Mouse (Mus musculus): ENCODE measurements around the gene Arpc5. TPM values are rescaled to one million over a fixed set of nuclear protein-coding genes. Genes with fewer than 3 reads are reported as not detected.

Arpc5 gene
- total RNA-seq, 2 experiments from 2014 or later = 74.2 to 173 TPM

DNA sequence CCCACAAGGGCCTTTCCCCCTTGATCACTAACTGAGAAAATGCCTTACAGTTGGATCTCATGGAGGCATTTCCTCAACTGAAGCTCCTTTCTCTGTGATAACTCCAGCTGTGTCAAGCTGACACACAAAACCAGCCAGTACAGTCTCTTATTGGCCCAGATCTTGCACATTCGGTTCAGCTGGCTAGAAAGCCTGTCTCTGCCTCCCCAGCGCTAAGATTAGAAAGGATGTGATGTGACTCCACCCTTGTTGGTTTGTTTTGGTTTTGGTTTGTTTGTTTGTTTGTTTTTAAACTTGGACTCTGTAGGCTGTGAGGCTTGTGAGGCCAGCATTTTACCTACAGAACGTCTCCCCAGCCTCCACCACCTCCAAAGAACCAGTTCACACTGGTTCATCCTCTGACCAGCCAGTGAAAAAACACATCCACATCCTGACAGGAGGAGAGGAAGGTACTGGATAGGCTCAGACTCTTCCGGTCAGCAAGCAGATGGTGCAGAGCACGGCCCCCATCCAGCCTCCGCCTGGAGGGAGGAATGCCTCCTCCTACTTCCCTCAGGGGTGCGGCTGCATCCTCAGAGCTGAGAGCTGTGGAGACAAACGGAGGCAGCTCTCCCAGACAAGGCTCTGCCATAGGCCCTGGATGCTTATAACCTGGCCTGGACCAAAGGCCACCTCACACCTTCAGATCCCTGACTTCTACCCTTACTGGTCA is 43.4 kb downstream of the Arpc5 start:
- no peak for ATAC-seq (replicated peaks; ENCODE audit: low FRiP score, poor library complexity, severe bottlenecking)

DNA sequence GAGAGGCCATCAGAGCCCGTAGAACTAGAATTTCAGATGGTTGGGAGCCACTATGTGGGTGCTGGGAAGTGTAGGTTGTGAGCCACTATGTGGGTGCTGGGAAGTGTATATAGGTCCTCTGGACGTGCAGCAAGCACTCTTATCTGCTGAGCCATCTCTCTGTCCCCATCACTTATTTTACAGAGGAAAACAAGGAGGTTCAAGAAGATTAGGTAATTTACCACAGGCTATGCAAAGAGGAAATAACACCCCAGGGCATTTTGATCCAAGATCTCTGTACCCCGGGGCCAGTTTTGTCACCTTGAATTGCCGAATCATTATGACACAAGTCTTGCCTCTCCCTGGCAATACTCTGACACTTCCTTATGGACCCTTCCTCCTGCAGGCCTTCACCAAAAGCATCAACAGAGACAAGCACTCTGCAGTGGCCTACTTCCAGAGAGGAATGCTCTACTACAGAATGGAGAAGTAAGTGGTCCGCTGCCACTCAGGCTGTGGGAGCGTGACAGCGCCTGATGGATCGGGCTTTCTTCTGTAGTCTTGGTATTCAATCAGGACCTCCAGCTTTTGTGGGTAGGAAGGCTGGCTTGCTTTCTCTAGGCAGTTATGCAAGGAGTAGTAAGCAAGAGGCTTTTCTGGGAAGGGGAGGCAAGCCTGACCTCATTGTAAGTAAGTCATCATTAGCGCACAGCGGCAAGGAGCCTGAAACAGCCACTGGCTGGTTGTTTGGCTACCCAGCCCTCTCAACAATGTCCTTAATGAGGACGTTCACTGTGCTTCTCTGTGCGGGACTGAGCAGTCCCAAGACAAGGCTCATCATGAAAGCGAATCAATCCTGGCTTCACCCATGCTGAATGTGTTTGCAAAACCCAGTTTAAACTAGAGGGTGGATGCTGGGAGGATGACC is 44.4 kb downstream of the Arpc5 start:
- ATAC-seq (replicated peaks; ENCODE audit: low FRiP score, poor library complexity, severe bottlenecking) = no peak

DNA sequence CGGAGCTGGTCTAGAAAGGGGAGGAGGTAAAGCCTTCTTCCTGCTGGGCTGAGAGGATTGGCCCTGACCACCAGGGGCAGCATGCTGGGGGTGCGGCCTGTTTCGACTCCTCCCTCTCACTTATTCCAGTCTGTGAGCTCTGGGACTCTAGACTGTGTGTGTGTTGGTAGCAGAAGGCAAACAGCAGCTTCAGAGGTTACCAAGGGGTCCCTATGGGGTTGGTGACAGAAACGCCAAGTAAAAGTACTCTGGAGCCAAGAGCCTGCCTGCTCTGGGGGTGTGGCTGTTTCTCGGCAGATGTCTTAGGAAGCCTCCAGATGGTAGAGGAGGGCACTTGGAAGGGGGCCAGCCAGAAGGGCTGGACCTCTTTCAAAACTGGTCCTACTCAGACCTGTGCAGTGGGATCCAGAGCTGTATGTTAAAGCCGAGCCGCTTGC is 48.9 kb downstream of the Arpc5 start:
- peak; percentile 75 for ATAC-seq (replicated peaks; ENCODE audit: low FRiP score, poor library complexity, severe bottlenecking)

DNA sequence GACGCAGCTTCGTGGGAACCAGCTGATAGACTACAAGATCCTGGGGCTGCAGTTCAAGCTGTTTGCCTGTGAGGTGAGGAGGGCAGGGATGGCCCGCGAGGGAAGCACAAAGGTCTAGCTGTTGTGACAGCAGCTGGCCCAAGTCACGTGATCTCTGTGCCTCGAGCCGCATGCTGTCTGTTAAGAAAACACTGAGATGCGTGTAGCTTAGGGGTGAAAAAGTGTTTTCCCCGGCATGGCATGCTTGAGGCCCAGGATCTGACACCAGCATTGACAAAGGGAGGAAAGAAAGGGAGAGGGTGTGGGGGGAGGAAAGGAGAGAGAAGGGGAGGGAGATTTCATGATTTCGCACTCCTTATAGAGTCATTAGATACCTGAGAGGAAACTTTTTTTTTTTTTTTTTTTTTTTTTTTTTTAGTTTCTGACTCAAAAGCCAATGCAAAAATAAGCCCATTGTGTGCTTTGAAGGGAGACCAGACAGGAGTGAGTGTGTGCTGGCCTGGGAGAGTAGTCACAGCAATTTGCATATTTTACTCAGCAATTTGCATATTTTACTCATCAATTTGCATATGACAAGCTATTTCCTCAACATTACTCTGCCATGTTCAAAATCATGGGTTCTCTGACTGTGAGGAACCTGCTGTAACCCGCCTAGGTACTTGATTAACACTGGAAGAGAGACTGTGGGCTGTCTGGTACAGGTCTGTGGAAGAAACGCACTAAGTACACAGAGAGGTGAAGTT is 50.9 kb downstream of the Arpc5 start:
- no peak for ATAC-seq (replicated peaks; ENCODE audit: low FRiP score, poor library complexity, severe bottlenecking)

DNA sequence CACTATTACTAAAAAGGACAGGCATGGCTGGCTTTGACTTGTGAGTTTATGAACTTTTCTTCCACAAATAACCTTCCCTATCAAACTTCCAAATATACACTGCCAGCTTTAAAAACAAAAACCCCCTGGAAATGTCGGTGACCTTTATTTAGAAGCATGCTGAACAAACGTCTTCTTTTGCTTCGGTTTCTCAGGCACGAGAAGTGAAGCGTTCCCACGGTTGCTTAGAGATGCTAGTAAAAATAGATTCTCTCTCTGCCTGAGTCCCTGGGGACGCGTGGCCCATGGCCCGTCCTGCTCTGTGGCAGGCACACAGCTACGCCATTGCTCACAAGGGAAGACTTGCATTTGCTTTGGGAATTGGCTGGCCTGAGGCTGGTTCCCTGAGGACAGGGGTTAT is 51.5 kb downstream of the Arpc5 start:
- ATAC-seq (replicated peaks; ENCODE audit: low FRiP score, poor library complexity, severe bottlenecking) = no peak

DNA sequence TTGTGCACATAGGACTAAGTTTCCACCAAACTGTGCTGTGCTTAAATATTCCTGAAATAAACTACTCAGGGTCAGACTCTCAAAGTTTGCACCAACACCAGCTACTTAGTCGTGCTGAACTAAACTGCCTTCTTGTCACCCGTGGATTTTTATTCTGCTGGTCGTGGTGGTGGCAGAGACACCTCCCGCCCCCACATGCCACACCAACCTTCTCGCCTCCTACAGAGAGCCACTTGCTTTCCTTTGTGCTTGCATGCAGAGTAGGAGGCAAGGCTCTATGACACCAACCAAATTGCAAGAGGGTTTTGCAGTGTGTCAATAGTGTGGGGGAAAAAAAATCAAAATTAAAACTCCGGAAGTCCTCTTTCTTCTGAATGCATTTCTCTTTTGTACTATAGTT is 53.2 kb downstream of the Arpc5 start:
- ATAC-seq (replicated peaks; ENCODE audit: low FRiP score, poor library complexity, severe bottlenecking) = no peak

DNA sequence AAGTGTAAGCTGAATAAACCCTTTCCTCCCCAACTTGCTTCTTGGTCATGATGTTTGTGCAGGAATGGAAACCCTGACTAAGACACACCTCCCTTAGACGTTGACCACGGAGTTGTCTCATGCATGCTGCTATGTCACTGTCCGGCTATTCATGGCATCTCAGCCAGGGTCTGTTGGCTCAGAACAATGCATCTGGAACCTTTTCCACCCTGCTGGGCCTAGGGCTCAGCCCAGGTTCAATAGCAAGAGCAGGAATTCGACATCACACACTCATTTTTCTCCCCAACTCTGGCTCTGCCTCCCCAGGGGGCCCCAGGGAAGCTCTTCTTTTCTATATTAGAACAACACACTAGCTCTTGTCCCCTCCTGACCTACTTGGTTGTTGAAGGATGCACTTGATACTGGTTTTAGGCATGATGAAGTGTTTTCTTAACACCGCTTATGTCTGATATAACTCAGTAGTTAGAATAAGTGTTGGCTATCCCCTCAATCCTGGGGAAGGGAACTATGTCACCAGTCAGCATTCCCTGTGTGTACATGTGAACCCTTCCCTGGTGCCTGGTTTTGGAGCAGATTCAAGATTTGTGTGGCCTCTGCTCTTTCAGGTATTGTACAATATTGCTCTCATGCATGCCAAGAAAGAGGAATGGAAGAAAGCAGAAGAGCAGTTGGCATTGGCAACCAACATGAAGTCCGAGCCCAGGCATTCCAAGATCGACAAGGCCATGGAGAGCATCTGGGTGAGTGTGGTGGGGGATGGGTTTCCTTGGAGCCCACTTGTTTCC is 54.8 kb downstream of the Arpc5 start:
- ATAC-seq (replicated peaks; ENCODE audit: low FRiP score, poor library complexity, severe bottlenecking) = no peak

DNA sequence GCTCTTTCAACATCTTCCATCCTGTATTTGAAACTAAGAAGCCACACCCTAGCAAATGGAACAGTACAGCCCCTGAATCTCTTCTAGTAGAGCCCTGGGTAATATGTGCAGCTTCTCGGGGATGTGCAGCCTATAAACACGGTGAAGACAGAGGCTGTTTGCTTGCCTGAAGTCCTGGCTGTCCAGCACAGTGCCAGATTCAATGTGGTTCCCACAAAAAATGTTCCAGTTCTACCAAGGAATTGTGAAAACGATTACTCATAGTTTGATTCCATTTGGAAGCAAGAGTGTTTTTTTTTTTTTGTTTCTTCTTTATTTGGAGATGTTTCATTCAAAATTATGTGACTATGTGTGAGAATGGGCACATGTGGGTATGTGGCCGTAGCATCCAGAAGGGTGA is 55.4 kb downstream of the Arpc5 start:
- ATAC-seq (replicated peaks; ENCODE audit: low FRiP score, poor library complexity, severe bottlenecking) = no peak

DNA sequence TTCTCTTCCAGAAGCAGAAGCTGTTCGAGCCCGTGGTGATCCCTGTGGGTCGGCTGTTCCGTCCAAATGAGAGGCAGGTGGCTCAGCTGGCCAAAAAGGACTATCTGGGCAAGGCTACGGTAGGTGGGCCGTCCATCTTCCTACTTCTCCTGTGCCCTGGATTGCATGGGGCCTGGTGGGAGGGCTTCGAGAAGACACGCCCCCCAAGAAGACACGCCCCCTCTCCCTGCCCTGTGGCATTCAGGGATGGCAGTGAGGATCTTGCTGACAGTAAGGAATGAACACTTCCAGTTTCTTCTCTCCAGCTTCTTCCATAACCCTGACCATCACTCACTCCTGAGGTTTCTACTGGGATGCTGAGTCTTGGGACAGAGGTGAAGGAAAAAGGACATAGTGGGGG is 57.9 kb downstream of the Arpc5 start:
- ATAC-seq (replicated peaks; ENCODE audit: low FRiP score, poor library complexity, severe bottlenecking) = no peak

Other genes with a start within 250 kb of the Arpc5 start
- gene Apobec4, start 16.0 kb upstream of the Arpc5 start, total RNA-seq (2015; ENCODE audit: low replicate concordance) = not detected in 2 replicates
- gene Apobec4, start 16.0 kb upstream of the Arpc5 start, total RNA-seq (2017; ENCODE audit: low replicate concordance) = 0.51 TPM in 1 of 2 replicates, not detected in the other
- gene Rgl1, start 191 bp upstream of the Arpc5 start, total RNA-seq (2015; ENCODE audit: low replicate concordance) = 5.8 and 13.6 TPM in 2 replicates
- 14.4 and 46.6 TPM in 2 replicates for gene Rgl1, start 191 bp upstream of the Arpc5 start, total RNA-seq (2017; ENCODE audit: low replicate concordance)
- gene Ncf2, start 33.7 kb downstream of the Arpc5 start, total RNA-seq (2015; ENCODE audit: low replicate concordance) = 40.0 and 42.4 TPM in 2 replicates
- gene Ncf2, start 33.7 kb downstream of the Arpc5 start, total RNA-seq (2017; ENCODE audit: low replicate concordance) = 35.7 and 41.1 TPM in 2 replicates
- 24.8 and 27.6 TPM in 2 replicates for gene Smg7, start 136.1 kb downstream of the Arpc5 start, total RNA-seq (2015; ENCODE audit: low replicate concordance)
- 21.0 and 21.6 TPM in 2 replicates for gene Smg7, start 136.1 kb downstream of the Arpc5 start, total RNA-seq (2017; ENCODE audit: low replicate concordance)
- not detected in 2 replicates for gene Nmnat2, start 188.5 kb downstream of the Arpc5 start, total RNA-seq (2015; ENCODE audit: low replicate concordance)
- 0.14 TPM in 1 of 2 replicates, not detected in the other for gene Nmnat2, start 188.5 kb downstream of the Arpc5 start, total RNA-seq (2017; ENCODE audit: low replicate concordance)